Mouse (Mus musculus) MEL (cell line): ENCODE data around the gene Dgat2. TPM values are rescaled to one million over a fixed set of nuclear protein-coding genes. Genes with fewer than 3 reads are reported as not detected.

Experiments
- DNase-seq: peaks from one replicate; pipeline ENCODE4 v3.0.0; 2011; ENCODE audit warnings: low read depth, low spot score
- H3K27ac ChIP-seq: 2 replicates; pipeline ENCODE4 v1.5.1; 2012; ENCODE audit warnings: low read depth, mild to moderate bottlenecking, control low read depth, low read length, moderate library complexity; ENCODE audit not compliant: control insufficient read depth
- H3K27me3 ChIP-seq, 2 experiments: fragments of 150-350 bp in 1 of 2; sonication (generic) in 1 of 2; 2 replicates each; pipeline ENCODE4 v1.6.1; 2012; ENCODE audit warnings: low read length in 2 of 2, mild to moderate bottlenecking in 2 of 2, improper control_type of control experiment in 1 of 2, moderate library complexity in 1 of 2; ENCODE audit not compliant: insufficient read depth in 2 of 2, control insufficient read depth in 1 of 2
- H3K36me3 ChIP-seq, 2 experiments: 2 replicates each; pipeline ENCODE4 v1.6.1; 2012 to 2014; ENCODE audit warnings: low read length in 2 of 2, improper control_type of control experiment in 1 of 2, inconsistent platforms in 1 of 2, mild to moderate bottlenecking in 1 of 2; ENCODE audit not compliant: insufficient read depth in 2 of 2, control insufficient read depth in 1 of 2
- H3K4me1 ChIP-seq, 2 experiments: fragments of 150-350 bp in 1 of 2; sonication (generic) in 1 of 2; 2 replicates each; pipeline ENCODE4 v1.6.1; 2012; ENCODE audit warnings: low read length in 2 of 2, improper control_type of control experiment in 1 of 2, mild to moderate bottlenecking in 1 of 2; ENCODE audit not compliant: insufficient read depth in 2 of 2, control insufficient read depth in 1 of 2
- H3K4me3 ChIP-seq, 2 experiments: fragments of 150-350 bp in 1 of 2; sonication (generic) in 1 of 2; 2 replicates each; pipeline ENCODE4 v1.5.1; 2012; ENCODE audit warnings: low read depth in 2 of 2, low read length in 2 of 2, mild to moderate bottlenecking in 2 of 2, moderate library complexity in 2 of 2, control low read depth in 1 of 2, improper control_type of control experiment in 1 of 2; ENCODE audit not compliant: control insufficient read depth in 1 of 2, insufficient read depth in 1 of 2
- H3K79me2 ChIP-seq: 2 replicates; pipeline ENCODE4 v1.6.1; 2012; ENCODE audit warnings: mild to moderate bottlenecking, low read length, moderate library complexity; ENCODE audit not compliant: control insufficient read depth, poor library complexity, insufficient read depth
- H3K9ac ChIP-seq: 2 replicates; pipeline ENCODE4 v1.6.1; 2012; ENCODE audit warnings: low read depth, mild to moderate bottlenecking, control low read depth, low read length, moderate library complexity; ENCODE audit not compliant: control insufficient read depth, poor library complexity, severe bottlenecking
- H3K9me3 ChIP-seq: fragments of 150-350 bp; sonication (generic); replicated peaks from 2 replicates; pipeline ENCODE4 v1.6.1; 2012; ENCODE audit warnings: mild to moderate bottlenecking, low read length, improper control_type of control experiment, moderate library complexity; ENCODE audit not compliant: insufficient read depth
- BHLHE40 ChIP-seq: IDR thresholded peaks from 2 replicates; pipeline ENCODE4 v1.6.1; 2012; ENCODE audit warnings: low read depth, mild to moderate bottlenecking, inconsistent platforms, low read length, improper control_type of control experiment, borderline replicate concordance
- CHD1 ChIP-seq: IDR thresholded peaks from 2 replicates; pipeline ENCODE4 v1.6.1; 2012; ENCODE audit warnings: low read depth, mild to moderate bottlenecking, inconsistent platforms, low read length, improper control_type of control experiment
- CHD2 ChIP-seq: IDR thresholded peaks from 2 replicates; pipeline ENCODE4 v1.6.1; 2011; ENCODE audit warnings: low read length, improper control_type of control experiment
- CTCF ChIP-seq, 3 experiments: IDR thresholded peaks in 2 of 3; conservative IDR thresholded peaks in 1 of 3; 2 replicates each; pipeline ENCODE4 v1.5.1; 2011 to 2012; ENCODE audit warnings: low read length in 3 of 3, low read depth in 2 of 3, mild to moderate bottlenecking in 2 of 3, improper control_type of control experiment in 1 of 3, inconsistent platforms in 1 of 3, mixed read lengths in 1 of 3, moderate library complexity in 1 of 3; ENCODE audit not compliant: control insufficient read depth in 1 of 3, insufficient read depth in 1 of 3, poor library complexity in 1 of 3, severe bottlenecking in 1 of 3
- ELF1 ChIP-seq: IDR thresholded peaks from 2 replicates; pipeline ENCODE4 v1.6.1; 2014; ENCODE audit warnings: low read depth, mild to moderate bottlenecking, inconsistent platforms, low read length, improper control_type of control experiment, moderate library complexity
- GABPA ChIP-seq: IDR thresholded peaks from 2 replicates; pipeline ENCODE4 v1.6.1; 2012; ENCODE audit warnings: low read depth, mild to moderate bottlenecking, inconsistent platforms, low read length, improper control_type of control experiment, moderate library complexity
- GATA1 ChIP-seq: IDR thresholded peaks from 2 replicates; pipeline ENCODE4 v1.6.1; 2011; ENCODE audit warnings: low read depth, low read length, improper control_type of control experiment
- JUND ChIP-seq: IDR thresholded peaks from 2 replicates; pipeline ENCODE4 v1.6.1; 2011; ENCODE audit warnings: low read depth, mild to moderate bottlenecking, improper control_type of control experiment, low read length
- KAT2A ChIP-seq: conservative IDR thresholded peaks from 2 replicates; pipeline ENCODE4 v1.6.1; 2012; ENCODE audit warnings: low read depth, low read length, improper control_type of control experiment, inconsistent platforms
- MAX ChIP-seq: IDR thresholded peaks from 2 replicates; pipeline ENCODE4 v1.6.1; 2011; ENCODE audit warnings: low read length, improper control_type of control experiment
- MAZ ChIP-seq: IDR thresholded peaks from 2 replicates; pipeline ENCODE4 v1.6.1; 2012; ENCODE audit warnings: low read depth, mild to moderate bottlenecking, inconsistent platforms, low read length, improper control_type of control experiment
- MXI1 ChIP-seq: IDR thresholded peaks from 2 replicates; pipeline ENCODE4 v1.6.1; 2011; ENCODE audit warnings: mild to moderate bottlenecking, low read depth, low read length, improper control_type of control experiment
- MYB ChIP-seq: IDR thresholded peaks from 2 replicates; pipeline ENCODE4 v1.6.1; 2011; ENCODE audit warnings: mild to moderate bottlenecking, low read depth, low read length, improper control_type of control experiment
- NELFE ChIP-seq: IDR thresholded peaks from 2 replicates; pipeline ENCODE4 v1.6.1; 2011; ENCODE audit warnings: low read depth, low read length, improper control_type of control experiment
- NRF1 ChIP-seq: IDR thresholded peaks from 2 replicates; pipeline ENCODE4 v1.6.1; 2014; ENCODE audit warnings: low read depth, mild to moderate bottlenecking, inconsistent platforms, low read length, improper control_type of control experiment, moderate library complexity; ENCODE audit not compliant: poor library complexity, insufficient read depth, severe bottlenecking
- POLR2AphosphoS5 ChIP-seq: IDR thresholded peaks from 2 replicates; pipeline ENCODE4 v1.6.1; 2012; ENCODE audit warnings: low read depth, borderline replicate concordance, mild to moderate bottlenecking, inconsistent platforms, low read length, moderate library complexity, mixed read lengths
- RAD21 ChIP-seq: IDR thresholded peaks from 2 replicates; pipeline ENCODE4 v1.6.1; 2011; ENCODE audit warnings: mild to moderate bottlenecking, low read depth, low read length, improper control_type of control experiment
- SIN3A ChIP-seq: IDR thresholded peaks from 2 replicates; pipeline ENCODE4 v1.6.1; 2012; ENCODE audit warnings: low read length, improper control_type of control experiment, inconsistent platforms
- USF1 ChIP-seq: IDR thresholded peaks from 2 replicates; pipeline ENCODE4 v1.6.1; 2014; ENCODE audit warnings: low read depth, mild to moderate bottlenecking, inconsistent platforms, low read length, improper control_type of control experiment, moderate library complexity
- USF2 ChIP-seq, 2 experiments: IDR thresholded peaks; 2 replicates each; pipeline ENCODE4 v1.6.1; 2011 to 2012; ENCODE audit warnings: improper control_type of control experiment in 2 of 2, low read length in 2 of 2, borderline replicate concordance in 1 of 2, inconsistent platforms in 1 of 2, low read depth in 1 of 2, mild to moderate bottlenecking in 1 of 2; ENCODE audit not compliant: insufficient read depth in 1 of 2
- ZKSCAN1 ChIP-seq: IDR thresholded peaks from 2 replicates; pipeline ENCODE4 v1.6.1; 2012; ENCODE audit warnings: low read depth, mild to moderate bottlenecking, inconsistent platforms, low read length, improper control_type of control experiment, moderate library complexity
- ZMIZ1 ChIP-seq: IDR thresholded peaks from 2 replicates; pipeline ENCODE4 v1.6.1; 2012; ENCODE audit warnings: low read depth, mild to moderate bottlenecking, inconsistent platforms, low read length, improper control_type of control experiment, moderate library complexity
- ZNF384 ChIP-seq: IDR thresholded peaks from 2 replicates; pipeline ENCODE4 v1.6.1; 2012; ENCODE audit warnings: low read depth, mild to moderate bottlenecking, inconsistent platforms, low read length, improper control_type of control experiment
- polyA plus RNA-seq, 2 experiments: library from polyadenylated mRNA; stranded (reverse) in 1 of 2; unstranded in 1 of 2; fragments of >175 nt in 1 of 2; fragments of >200 nt in 1 of 2; gene quantifications; 2 replicates each; pipeline versions ENCODE4 v1.2.1 to v1.2.4; 2012; ENCODE audit warnings: low replicate concordance in 2 of 2, low read depth in 1 of 2; ENCODE audit not compliant: insufficient read length in 2 of 2, insufficient read depth in 1 of 2, missing spikeins in 1 of 2
- total RNA-seq: library from RNA; depleted of rRNA; stranded (reverse); fragments of 300-350 nt; gene quantifications from 2 replicates; pipeline ENCODE4 v1.2.3, GENCODE M21; 2012

The Dgat2 gene
- total and polyA plus RNA-seq, 3 experiments, result 4.1 to 7.7 TPM; not detected in 1

DNA sequence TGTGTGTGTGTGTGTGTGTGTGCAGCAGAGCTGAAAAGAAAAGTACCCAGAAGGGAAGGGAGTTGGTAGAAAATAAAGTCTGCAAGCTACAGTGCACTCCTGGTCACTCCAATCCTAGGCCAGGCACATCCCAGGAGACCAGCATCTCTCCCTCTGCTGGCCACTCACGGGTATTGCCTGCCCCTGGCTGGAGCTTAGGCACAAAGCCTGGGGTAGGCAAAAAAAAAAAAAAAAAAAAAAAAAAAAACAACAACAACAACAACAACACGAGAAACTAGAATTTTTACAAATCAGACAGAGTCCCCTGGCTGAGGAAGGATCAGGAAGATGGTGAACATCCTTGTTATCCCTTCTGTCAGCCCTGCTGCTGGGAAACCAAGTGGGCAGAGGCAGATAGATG is 46.9 kb upstream of the Dgat2 start:
- no peaks in the 10 kb centered on the region for H3K79me2 ChIP-seq
- H3K27me3 ChIP-seq, result no peaks in the 10 kb centered on the region; a peak in 1 of 4 replicates
- H3K9ac ChIP-seq, result no peak overlapping the region
- H3K4me1 ChIP-seq, result no peaks in the 10 kb centered on the region
- H3K4me3 ChIP-seq, result no peak overlapping the region
- DNase-seq, result peak; percentile 45
- H3K27ac ChIP-seq, result no peak overlapping the region
- TF ChIP-seq CTCF (IDR thresholded peaks at IDR 0.05 in 2 of 3, conservative IDR thresholded peaks at IDR 0.05 in 1 of 3; ENCODE audit: control insufficient read depth in 1 of 3, insufficient read depth in 1 of 3, low read depth in 2 of 3, low read length in 3 of 3, poor library complexity in 1 of 3, severe bottlenecking in 1 of 3) (peak; percentile 34 to 52 (median 37)), NRF1 (no peak), POLR2AphosphoS5 (no peak), RAD21 (peak; percentile 2), BHLHE40 (no peak), ZNF384 (peak; percentile 92)
- H3K36me3 ChIP-seq, result no peaks in the 10 kb centered on the region
- H3K9me3 ChIP-seq, result no peaks in the 10 kb centered on the region

- Histone ChIP-seq H3K27ac (no peak overlapping the region), H3K9me3 (no peaks in the 10 kb centered on the region)
Observed at GRCm38 (mm10) chr7:99228825-99229224, 46.3 kb upstream of the Dgat2 start.

DNA sequence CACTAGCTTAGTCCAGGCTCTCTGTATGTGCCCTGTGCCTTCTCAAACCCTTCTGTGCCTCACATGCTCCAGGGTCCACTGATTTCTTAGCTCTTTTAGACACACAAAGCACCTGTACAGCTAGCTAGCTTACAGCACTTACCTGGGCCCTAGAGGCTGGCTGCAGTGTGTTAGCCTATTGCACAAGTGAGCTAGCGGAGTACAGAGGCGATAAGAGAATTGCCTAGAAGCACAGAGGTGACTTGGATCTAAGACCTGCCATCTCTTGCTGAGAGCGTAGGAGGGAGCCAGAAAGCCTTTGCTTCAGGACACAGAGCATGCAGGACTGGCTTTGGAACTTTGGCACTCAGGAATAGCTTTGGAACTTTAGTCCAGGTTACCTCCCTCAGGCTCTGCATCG is 44.7 kb upstream of the Dgat2 start:
- DNase-seq, result no peak
- no peaks in the 10 kb centered on the region for H3K4me1 ChIP-seq
- TF ChIP-seq CTCF (IDR thresholded peaks at IDR 0.05 in 2 of 3, conservative IDR thresholded peaks at IDR 0.05 in 1 of 3; ENCODE audit: control insufficient read depth in 1 of 3, insufficient read depth in 1 of 3, low read depth in 2 of 3, low read length in 3 of 3, poor library complexity in 1 of 3, severe bottlenecking in 1 of 3) (no peak), MYB (no peak), CHD2 (no peak), RAD21 (no peak), MAX (no peak), GATA1 (no peak), JUND (no peak), ELF1 (no peak), USF2 (IDR thresholded peaks at IDR 0.05; ENCODE audit: borderline replicate concordance in 1 of 2, insufficient read depth in 1 of 2, low read depth in 1 of 2, low read length in 2 of 2) (no peak), MXI1 (no peak), ZMIZ1 (no peak), NELFE (no peak), MAZ (no peak), ZKSCAN1 (no peak), NRF1 (no peak), GABPA (no peak), SIN3A (no peak), USF1 (no peak)
- H3K27ac ChIP-seq, result no peak overlapping the region
- no peaks in the 10 kb centered on the region for H3K9me3 ChIP-seq
- no peaks in the 10 kb centered on the region for H3K79me2 ChIP-seq
- no peak overlapping the region for H3K9ac ChIP-seq
- no peak overlapping the region for H3K4me3 ChIP-seq
- H3K27me3 ChIP-seq, result peaks cover 0 to 2% of the 10 kb centered on the region in 2 experiments; a peak in 2 of 4 replicates
- no peaks in the 10 kb centered on the region for H3K36me3 ChIP-seq

More at GRCm38 (mm10) chr7:99228825-99229224, 46.3 kb upstream of the Dgat2 start:
- no peaks in the 10 kb centered on the region; a peak in 1 of 4 replicates for H3K27me3 ChIP-seq
- H3K9ac ChIP-seq, result no peak overlapping the region
- no peaks in the 10 kb centered on the region for H3K36me3 ChIP-seq
- no peak for DNase-seq
- no peaks in the 10 kb centered on the region for H3K4me1 ChIP-seq
- no peak overlapping the region for H3K4me3 ChIP-seq
- no peaks in the 10 kb centered on the region for H3K79me2 ChIP-seq
- TF ChIP-seq ELF1 (no peak), ZMIZ1 (no peak), SIN3A (no peak), KAT2A (no peak), ZKSCAN1 (no peak), CHD1 (no peak)
